Mouse (Mus musculus): ENCODE results near the gene Icosl.
"Not testable (repeated sequence)": the region's sequence is repeated elsewhere in the genome, so short reads cannot be mapped to it uniquely, and the experiment has no call there.

Gene Icosl

DNA sequence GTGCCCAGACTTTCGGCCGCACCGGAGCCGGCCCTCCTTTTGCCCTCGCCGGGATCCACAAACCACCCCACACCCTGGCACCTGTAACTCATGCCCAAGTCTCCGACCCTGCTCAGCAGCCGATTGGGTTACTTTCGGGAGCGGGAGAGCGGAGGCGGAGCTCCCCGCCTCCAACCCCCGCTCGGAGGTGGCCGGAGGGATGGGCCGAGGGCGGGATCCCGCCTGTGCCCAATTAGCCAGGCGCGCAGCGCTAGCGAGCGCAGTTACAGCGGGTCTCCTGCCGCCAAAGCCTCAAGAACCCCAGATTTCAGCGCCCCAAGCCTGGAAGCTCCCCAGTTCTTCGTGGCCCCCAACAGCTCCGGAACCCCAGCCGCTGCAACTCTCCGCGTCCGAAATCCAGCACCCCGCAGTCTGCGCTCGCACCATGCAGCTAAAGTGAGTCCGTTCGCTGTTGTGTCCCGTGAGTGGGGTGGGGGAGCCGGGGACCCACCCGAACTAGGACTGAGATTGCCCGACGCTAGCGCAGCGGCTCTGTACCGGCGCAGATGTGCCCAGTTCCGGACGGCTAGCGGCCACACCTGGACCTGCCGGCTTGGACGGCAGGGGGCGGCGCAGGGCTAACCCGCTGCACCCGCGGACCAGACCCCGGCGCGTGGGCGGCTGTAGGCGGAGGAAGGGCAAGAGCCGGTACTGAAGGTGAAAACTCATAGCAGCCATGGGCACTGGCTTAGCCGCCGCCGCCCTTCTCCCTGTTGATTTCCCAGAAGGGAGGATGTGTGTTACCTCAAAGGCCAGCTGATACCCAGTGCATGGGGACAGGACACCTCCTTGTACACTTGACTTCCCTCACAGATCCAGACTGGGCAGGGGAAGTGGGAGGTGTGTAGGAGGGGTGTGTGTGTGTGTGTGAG lies at the start of gene Icosl:
Gene Icosl, plus strand, starts transcription at position 202 of the 911 bp plus-strand sequence.
- DNase-seq, result peak; percentile 86 to 93

GRCm38 (mm10) chr10:78019984-78020383 lies 49.1 kb upstream of the Icosl start:
- not testable (repeated sequence) for DNase-seq

DNA sequence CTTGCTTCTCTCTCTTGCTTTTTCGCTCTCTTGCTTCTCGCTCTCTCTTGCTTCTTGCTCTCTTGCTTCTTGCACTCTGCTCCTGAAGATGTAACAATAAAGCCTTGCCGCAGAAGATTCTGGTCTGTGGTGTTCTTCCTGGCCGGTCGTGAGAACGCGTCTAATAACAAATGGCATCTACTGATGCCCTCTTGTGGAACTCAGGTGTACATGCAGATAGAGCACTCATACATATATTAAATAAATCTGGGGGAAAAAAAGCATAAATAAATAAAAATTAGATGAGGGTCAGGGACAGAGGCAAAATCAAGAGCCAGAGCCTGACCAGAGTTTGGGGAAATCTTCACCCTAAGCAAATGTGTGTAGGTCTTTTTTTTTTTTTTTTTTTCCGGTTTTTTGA lies 43.6 kb upstream of the Icosl start:
- DNase-seq, result not testable (repeated sequence)

DNA sequence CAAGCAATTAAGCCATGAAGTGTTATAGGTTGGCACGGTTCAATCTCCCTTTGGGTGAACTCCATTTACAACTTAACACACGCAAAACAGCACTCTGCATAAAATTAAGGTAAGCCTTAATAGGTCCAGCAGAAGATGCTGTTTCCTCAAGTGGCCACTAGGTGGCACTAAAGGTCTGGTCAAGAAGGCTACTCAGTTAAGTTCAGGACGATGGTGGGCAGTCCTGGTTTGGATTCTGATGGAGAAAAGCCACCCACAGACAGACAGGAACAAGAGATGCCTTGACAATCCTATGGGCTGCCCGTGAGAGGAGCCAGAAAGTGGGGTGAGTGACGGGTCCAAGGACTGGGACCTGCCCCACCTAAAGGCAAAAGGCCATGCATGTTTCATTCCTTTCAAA lies 41.0 kb upstream of the Icosl start:
- DNase-seq, result peak; percentile 42 to 72

DNA sequence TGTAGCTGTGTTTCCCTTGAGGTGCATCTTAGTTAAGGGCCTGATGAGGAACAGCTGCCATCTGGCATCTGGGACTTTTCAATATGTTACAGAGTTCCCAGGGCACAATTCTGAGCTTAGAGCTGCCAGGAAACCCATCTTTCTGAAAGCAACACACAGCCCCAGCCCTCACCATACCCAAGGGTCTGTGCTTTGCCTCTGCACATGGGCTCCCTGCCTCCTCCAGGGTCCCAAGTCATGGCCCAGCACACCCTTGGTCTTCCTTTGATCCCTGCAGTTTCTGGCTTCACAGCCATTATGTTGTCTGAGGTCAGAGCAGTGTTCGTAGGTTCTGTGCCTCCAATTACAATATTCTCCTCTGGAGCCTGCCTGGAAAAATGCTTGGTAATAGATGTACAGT lies 40.0 kb upstream of the Icosl start:
- no peak for DNase-seq

DNA sequence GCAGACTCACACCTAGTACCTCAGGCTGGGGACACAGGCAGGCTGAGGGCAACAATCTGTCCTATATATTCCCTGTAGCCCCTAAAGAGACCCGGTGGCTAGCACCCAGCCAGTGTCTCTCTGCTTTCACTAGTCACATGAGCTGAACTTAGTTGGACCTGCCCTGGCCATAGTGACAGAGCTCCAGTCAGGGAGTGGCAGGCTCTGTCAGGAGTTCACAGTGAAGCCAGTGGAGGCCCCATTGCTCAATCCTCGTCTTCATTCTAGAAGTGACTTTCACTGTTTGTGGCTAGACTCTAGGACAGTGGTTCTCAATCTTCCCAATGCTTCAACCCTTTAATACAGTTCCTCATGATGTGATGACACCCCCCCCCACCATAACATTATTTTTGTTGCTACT lies 37.1 kb upstream of the Icosl start:
- no peak for DNase-seq

DNA sequence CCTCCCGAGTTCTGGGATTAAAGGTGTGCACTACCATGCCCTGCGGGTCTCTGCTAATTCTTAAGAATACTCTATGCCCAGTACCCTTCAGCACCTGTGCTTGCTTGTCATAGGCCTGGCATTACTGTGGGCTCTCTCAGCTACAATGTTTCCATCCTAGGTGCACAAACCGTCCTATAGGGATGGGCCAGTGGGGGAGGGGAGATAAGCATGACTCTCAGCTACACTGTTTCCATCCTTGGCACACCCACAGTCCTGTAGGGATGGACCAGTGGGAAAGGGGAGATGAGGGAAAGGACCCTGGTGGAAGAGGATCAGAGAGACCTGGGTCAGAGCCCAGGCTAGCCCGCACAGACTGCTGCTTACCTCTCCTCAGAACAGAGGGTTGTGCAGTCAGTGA lies 32.0 kb upstream of the Icosl start:
- no peak for DNase-seq

GRCm38 (mm10) chr10:78041647-78042046 lies 27.5 kb upstream of the Icosl start, which contains the start of gene Dnmt3l:
TSS of gene Dnmt3l (plus strand) at chr10:78041947.
- no peak for DNase-seq

DNA sequence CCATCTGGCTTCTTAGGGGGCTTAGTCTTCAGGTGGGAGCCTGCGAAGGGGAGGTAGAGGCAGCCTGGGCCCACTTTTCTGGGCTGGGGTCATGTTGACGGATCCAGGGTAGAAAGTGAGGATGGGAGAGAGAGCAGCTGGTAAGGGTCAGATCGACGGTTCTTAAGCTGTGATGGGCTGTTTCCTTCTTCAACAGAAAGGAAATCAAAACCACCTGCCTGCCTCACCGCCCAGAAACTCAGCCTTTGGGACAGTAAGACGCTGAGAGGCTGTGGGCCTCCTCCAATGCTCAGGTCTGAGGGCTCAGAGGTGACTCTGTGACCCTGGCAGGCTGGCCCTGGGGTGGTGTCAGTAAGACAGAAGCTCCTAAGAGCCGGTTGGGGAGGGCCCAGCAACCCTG lies 27.0 kb upstream of the Icosl start:
- no peak for DNase-seq

- no peak for DNase-seq
Measured at GRCm38 (mm10) chr10:78042697-78043405, 26.3 kb upstream of the Icosl start.

GRCm38 (mm10) chr10:78043406-78043836 lies 25.7 kb upstream of the Icosl start, which contains the start of gene Aire:
TSS of gene Aire (minus strand) at chr10:78043610.
- peak; percentile 60 to 69 for DNase-seq

GRCm38 (mm10) chr10:78044531-78044930 lies 24.6 kb upstream of the Icosl start:
- no peak for DNase-seq

DNA sequence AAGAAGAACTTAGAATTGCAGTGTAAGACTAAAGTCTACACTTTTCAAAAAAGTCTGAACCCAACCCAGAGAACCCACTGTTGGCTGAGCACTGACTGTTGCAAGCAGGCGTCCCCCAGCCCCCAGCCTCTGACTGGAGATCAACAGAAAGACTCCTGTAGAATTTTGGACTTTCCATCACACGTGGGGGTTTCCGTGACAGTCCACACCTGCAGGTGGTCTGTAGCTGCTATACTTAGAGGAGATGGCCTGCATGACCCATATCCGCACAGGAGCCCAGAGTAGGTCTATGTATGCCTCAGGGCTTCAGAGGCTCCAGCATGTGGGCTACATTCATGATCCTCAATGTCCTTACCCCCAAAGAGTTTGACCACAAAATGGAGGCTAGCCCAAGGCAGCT lies 22.7 kb upstream of the Icosl start:
- no peak for DNase-seq

GRCm38 (mm10) chr10:78048061-78048730 lies 20.9 kb upstream of the Icosl start:
- DNase-seq, result no peak

DNA sequence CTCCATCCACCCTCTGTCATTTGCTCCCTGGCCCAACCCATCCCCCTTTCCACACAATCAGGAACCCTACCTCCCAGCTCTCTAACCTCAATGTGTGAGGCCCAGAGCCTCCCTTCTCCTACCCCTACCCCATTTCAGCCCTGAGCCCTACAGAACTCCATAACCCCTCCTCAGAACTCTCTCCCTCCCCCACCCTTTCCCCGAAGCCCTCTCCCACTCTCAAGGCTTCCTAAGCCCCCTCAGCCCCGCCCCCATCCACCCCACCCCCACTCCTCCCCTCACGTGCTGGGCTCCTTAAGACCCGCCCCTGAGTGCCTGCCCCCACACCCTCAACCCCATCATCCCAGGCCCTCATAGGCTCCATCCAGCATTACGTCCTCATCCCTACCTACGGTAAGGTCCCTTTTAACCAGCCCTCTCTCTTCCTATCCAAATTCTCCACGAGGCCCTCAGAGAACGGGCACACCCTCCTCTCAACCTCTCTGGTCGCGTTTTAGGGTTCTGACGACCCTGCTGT lies 19.5 kb upstream of the Icosl start:
- DNase-seq, result no peak

DNA sequence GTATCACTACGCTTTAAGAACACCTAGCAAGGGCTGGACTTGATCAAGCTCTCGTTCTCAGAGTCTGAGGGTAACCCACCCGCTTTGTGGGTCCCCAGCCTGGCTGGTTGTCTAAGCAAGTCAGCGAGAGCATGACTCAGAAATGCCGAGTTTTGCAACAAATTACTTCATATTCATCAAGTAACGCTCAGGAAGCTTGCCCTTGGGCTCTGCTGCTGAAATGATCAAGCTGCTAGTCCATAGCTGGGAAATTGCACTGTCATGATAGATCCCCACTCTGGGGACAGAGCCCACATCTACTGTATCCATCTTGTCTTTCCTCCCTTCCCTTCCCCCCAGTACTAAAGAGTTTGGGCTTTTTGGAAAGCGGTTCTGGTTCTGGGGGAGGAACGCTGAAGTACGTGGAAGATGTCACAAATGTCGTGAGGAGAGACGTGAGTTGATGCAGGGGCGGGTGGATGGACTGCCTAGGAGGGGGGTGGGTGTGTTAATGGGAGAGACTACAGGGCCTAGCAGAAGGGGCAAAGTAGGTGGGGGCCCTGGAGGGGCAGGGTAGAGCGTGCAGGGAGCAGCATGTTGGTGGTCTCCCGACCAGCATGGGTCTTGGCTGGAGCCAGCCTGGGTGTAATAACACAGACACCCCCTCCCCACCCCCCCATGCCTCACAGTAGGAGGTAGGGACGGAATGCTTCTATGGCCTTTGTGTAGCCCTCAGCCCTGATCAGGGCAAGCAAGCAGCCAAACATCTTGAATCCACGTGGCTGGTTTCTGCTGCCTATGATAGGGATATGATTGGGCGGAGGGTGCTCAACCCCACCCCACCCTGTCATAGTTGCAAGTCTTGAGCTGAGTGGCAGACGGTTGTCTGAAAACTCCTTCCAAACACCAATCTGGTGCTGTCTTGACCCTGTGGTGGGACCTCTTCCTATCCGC lies 14.2 kb upstream of the Icosl start:
- no peak for DNase-seq

GRCm38 (mm10) chr10:78057056-78057455 lies 12.0 kb upstream of the Icosl start:
- DNase-seq, result no peak

DNA sequence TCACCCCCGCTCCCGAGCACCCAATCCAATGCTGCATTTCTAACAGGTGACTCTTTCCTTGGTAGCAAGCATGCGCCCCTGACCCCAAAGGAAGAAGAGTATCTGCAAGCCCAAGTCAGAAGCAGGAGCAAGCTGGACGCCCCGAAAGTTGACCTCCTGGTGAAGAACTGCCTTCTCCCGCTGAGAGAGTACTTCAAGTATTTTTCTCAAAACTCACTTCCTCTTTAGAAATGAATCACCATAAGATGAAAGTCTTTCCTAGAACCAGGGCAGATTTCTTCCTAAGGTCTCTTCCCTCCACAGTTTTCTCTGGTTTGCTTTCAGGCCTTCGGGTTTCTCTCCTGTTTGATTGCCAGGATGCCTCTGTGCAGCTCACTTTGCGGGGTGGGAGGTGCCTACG lies 6.0 kb upstream of the Icosl start:
- no peak for DNase-seq

- DNase-seq, result no peak
Measured at GRCm38 (mm10) chr10:78067226-78067625, 1.9 kb upstream of the Icosl start.

DNA sequence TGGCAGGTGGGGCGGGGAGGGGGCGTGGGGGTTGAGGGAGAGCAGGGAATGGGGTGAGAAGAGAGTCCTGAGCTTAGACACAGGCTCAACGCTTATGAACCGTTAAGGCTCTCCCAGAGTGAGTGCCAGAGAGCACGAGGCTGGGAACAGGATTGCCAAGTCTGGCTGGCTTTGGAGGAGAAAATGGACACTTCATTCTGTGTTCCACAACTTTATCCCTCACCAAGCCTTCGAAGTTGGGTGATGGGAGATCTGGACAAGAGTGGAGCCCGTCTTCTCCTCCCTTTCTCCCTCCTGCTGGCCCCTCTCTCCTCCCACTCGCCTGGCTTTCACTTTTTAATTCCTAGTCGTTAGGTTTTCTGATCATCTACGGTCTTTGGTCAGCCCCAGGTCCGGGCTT lies 561 bp upstream of the Icosl start:
- no peak for DNase-seq

DNA sequence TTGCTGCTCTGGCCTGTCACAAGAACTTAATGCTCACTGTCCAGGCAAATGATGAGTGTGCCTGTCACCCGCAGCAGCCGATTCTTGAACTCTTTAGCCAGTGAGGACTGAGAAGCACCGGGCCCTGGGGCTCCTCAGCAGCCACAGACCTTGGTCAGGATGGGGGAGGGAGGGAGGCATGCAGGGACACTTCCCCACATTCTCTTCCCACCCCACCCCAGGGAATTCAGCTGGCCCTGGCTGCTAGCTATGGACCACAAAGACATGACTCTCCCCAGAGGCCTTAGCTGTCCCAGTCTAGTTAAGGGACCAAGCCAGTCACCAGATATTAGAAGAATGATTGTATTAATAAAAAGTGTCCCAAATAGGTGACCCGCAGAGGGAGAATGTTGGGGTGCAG lies 5.0 kb downstream of the Icosl start:
- DNase-seq, result no peak

GRCm38 (mm10) chr10:78074977-78075376 lies 5.9 kb downstream of the Icosl start:
- no peak for DNase-seq

Measured in spleen, adult 18-20 months (tissue).